Mouse (Mus musculus) stomach, embryonic 14.5 days (tissue): ENCODE data around the gene Gfpt2. TPM values are rescaled to one million over a fixed set of nuclear protein-coding genes. Genes with fewer than 3 reads are reported as not detected.
A peak's percentile ranks its signal among the peaks of the same experiment; 100 is the strongest.
"Not testable (repeated sequence)": the region's sequence is repeated elsewhere in the genome, so short reads cannot be mapped to it uniquely, and the experiment has no call there.

ENCODE experiments used
- ATAC-seq: fragments of 200-750 bp; cut with Nextera tagmentation; 2 replicates; pipeline ENCODE4 v1.8.0; 2017; ENCODE audit warnings: low read depth, moderate TSS enrichment; ENCODE audit not compliant: insufficient number of reproducible peaks, insufficient read depth, low FRiP score
- H3K27ac ChIP-seq: fragments of 300-500 bp; sonication (generic); 2 replicates; pipeline ENCODE4 v1.5.1; 2014; ENCODE audit warnings: mild to moderate bottlenecking, low read length, moderate library complexity, mixed read lengths
- H3K27me3 ChIP-seq: fragments of 300-500 bp; sonication (generic); 2 replicates; pipeline ENCODE4 v1.6.1; 2014; ENCODE audit warnings: low read length, control low read depth, mixed read lengths; ENCODE audit not compliant: control insufficient read depth, insufficient read depth
- H3K36me3 ChIP-seq: fragments of 300-500 bp; sonication (generic); 2 replicates; pipeline ENCODE4 v1.6.1; 2014; ENCODE audit warnings: mild to moderate bottlenecking, control low read depth, low read length, moderate library complexity, mixed read lengths; ENCODE audit not compliant: control insufficient read depth, insufficient read depth
- H3K4me1 ChIP-seq: fragments of 300-500 bp; sonication (generic); 2 replicates; pipeline ENCODE4 v1.6.1; 2014; ENCODE audit warnings: low read length, control low read depth, mixed read lengths; ENCODE audit not compliant: control insufficient read depth, insufficient read depth
- H3K4me2 ChIP-seq: fragments of 300-500 bp; sonication (generic); replicated peaks from 2 replicates; pipeline ENCODE4 v1.6.1; 2014; ENCODE audit warnings: low read depth, low read length, control low read depth
- H3K4me3 ChIP-seq: fragments of 300-500 bp; sonication (generic); 2 replicates; pipeline ENCODE4 v1.5.1; 2014; ENCODE audit warnings: low read depth, low read length, control low read depth
- H3K9ac ChIP-seq: fragments of 300-500 bp; sonication (generic); replicated peaks from 2 replicates; pipeline ENCODE4 v1.6.1; 2014; ENCODE audit warnings: low read depth, mild to moderate bottlenecking, control low read depth, low read length, moderate library complexity, mixed read lengths
- H3K9me3 ChIP-seq: fragments of 300-500 bp; sonication (generic); 2 replicates; pipeline ENCODE4 v1.6.1; 2016; ENCODE audit warnings: low read depth, low read length, control low read depth; ENCODE audit not compliant: control insufficient read depth
- WGBS: fragments of 180-500 bp; shearing (Covaris S2); extraction: QIAGEN DNeasy Blood & Tissue Kit; methylation state at CpG from one replicate; pipeline ENCODE4 v1.1.7; 2014; 5-methylcytosine and 5-hydroxymethylcytosine counted together
- polyA plus RNA-seq: library from polyadenylated mRNA; unstranded; fragments of >200 nt; fragmentation: Nextera tagmentation; extraction: Ambion mirVana; gene quantifications from 2 replicates; pipeline ENCODE4 v1.2.1, GENCODE M21; 2014

The Gfpt2 gene
- polyA plus RNA-seq, 1 experiment from 2014 or later: 10.5 TPM

DNA sequence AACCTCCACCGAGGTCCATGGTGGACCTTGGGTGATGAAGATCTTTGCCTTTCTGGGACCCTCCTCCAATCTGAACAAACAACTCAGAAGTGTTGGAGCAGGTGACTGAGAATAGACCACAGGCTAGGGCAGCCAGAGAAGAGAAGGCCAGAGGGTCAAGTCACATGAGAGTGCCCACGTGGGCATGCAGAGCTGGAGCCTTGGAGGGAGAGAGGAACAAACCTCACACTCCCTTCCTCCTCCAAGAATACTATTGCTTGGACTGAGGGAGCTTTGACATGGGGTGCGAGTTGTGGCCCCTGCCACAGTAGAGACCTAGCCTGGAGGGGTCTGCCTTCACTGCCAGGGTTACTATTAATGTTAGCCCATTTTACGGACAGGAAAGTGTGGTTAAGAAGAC lies 30.0 kb upstream of the Gfpt2 start:
- H3K9ac ChIP-seq: no peak overlapping the region
- no peak overlapping the region for H3K4me2 ChIP-seq
- H3K27me3 ChIP-seq: no peaks in the 10 kb centered on the region
- no peak for ATAC-seq
- H3K36me3 ChIP-seq: no peaks in the 10 kb centered on the region
- 56% methylated on average over 4 of the region's 4 CpGs for WGBS
- H3K4me3 ChIP-seq: no peak overlapping the region
- H3K9me3 ChIP-seq: no peaks in the 10 kb centered on the region
- no peaks in the 10 kb centered on the region for H3K4me1 ChIP-seq
- H3K27ac ChIP-seq: no peak overlapping the region; the same call in 1 of the 2 replicates

- Histone ChIP-seq H3K4me1 (no peaks in the 10 kb centered on the region), H3K9me3 (no peaks in the 10 kb centered on the region), H3K27me3 (no peaks in the 10 kb centered on the region), H3K36me3 (no peaks in the 10 kb centered on the region), H3K4me3 (no peak overlapping the region), H3K4me2 (no peak overlapping the region), H3K27ac (peak overlapping the region; percentile 66; the same call in 1 of the 2 replicates), H3K9ac (no peak overlapping the region)
- WGBS: 19% methylated on average over 8 of the region's 8 CpGs
- peak; percentile 76 for ATAC-seq
These were observed 29.2 kb upstream of the Gfpt2 start for GRCm38 (mm10) chr11:49764639-49765299.

DNA sequence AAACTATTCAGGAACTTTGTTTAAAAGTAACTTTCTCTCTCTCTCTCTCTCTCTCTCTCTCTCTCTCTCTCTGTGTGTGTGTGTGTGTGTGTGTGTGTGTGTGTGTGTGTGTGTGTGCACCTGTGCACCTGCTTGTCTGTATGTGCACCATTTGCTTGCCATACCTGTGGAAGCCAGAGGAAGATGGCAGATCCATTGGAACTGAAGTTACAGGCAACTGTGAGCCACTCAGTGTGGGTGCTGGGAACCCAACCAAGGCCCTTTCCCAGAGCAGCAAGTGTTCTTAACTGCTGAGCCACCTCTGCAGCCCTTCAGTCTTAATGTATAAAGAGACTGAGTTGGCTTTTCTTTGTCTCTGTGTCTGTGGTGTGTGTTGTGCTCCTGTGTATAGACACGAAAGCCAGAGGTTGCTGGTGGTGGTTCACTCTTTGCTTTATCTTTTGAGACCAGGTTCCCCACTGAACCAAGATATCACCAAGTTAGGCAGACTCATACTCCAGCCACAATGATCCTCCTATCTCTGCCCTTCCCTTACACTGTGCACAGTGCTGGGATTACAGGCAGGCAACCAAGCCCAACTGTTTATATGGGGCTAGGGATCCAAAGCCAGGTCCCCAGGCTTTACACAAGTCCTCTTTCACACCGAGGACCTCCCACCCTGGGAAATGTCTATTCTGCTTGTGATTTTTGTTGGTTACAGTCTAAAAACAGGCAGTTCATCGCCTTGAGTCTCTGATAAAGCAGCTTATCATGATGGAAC lies 28.4 kb upstream of the Gfpt2 start:
- no peak overlapping the region for H3K9ac ChIP-seq
- 82% methylated on average over 3 of the region's 3 CpGs for WGBS
- H3K36me3 ChIP-seq: no peaks in the 10 kb centered on the region
- H3K27ac ChIP-seq: no peak overlapping the region; the same call in 1 of the 2 replicates
- ATAC-seq: no peak
- no peak overlapping the region for H3K4me2 ChIP-seq
- H3K4me3 ChIP-seq: no peak overlapping the region
- no peaks in the 10 kb centered on the region for H3K9me3 ChIP-seq
- H3K27me3 ChIP-seq: no peaks in the 10 kb centered on the region
- H3K4me1 ChIP-seq: no peaks in the 10 kb centered on the region

- ATAC-seq: no peak
- Histone ChIP-seq H3K9me3 (no peaks in the 10 kb centered on the region), H3K4me2 (no peak overlapping the region), H3K4me3 (no peak overlapping the region), H3K4me1 (no peaks in the 10 kb centered on the region), H3K9ac (no peak overlapping the region), H3K27me3 (no peaks in the 10 kb centered on the region), H3K27ac (no peak overlapping the region), H3K36me3 (no peaks in the 10 kb centered on the region)
- 93% methylated on average over 2 of the region's 2 CpGs for WGBS
These were observed 27.9 kb upstream of the Gfpt2 start for GRCm38 (mm10) chr11:49766137-49766411.

DNA sequence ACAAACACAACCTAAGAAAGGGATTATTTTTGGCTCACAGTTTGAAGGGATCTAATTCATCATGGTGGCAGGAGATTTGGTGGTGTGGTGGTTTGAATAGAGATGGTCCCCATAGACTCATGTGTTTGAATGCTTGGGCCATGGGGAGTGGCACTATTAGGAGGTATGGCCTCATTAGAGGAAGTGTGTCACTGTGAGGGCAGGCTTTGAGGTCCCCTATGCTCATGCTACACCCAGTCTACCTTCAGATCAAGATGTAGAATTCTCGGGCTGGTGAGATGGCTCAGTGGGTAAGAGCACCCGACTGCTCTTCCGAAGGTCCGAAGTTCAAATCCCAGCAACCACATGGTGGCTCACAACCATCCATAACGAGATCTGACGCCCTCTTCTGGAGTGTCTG lies 26.5 kb upstream of the Gfpt2 start:
- not testable (repeated sequence) for ATAC-seq

DNA sequence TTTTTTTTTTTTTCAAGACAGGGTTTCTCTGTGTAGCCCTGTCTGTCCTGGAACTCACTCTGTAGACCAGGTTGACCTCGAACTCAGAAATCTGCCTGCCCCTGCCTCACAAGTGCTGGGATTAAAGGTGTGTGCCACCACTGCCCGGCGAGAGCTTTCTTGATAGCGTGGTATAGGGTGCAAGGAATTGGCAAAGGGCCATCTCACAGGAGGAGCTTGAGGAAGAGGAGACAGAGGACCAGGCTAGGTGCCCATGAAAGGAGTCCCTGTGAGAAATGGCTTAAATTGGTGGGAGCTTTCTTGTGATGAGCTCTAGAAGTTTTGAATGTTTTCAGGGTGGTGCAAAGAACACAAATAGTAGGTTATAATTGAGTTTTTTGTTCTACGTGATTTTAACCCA lies 25.2 kb upstream of the Gfpt2 start:
- ATAC-seq: no peak
- H3K36me3 ChIP-seq: no peaks in the 10 kb centered on the region
- H3K4me1 ChIP-seq: no peaks in the 10 kb centered on the region
- no peak overlapping the region for H3K27ac ChIP-seq
- no peak overlapping the region for H3K9ac ChIP-seq
- H3K27me3 ChIP-seq: no peaks in the 10 kb centered on the region
- H3K4me2 ChIP-seq: no peak overlapping the region
- whole genome bisulfite sequencing: 93% methylated on average over 5 of the region's 5 CpGs
- no peak overlapping the region for H3K4me3 ChIP-seq
- H3K9me3 ChIP-seq: no peaks in the 10 kb centered on the region

More for the DNA sequence above, 26.5 kb upstream of the Gfpt2 start:
- H3K27ac ChIP-seq, H3K36me3 ChIP-seq, H3K4me2 ChIP-seq, H3K4me3 ChIP-seq, H3K9ac ChIP-seq, H3K27me3 ChIP-seq, H3K4me1 ChIP-seq, H3K9me3 ChIP-seq: not testable (repeated sequence)
- 96% methylated on average over 4 of the region's 6 CpGs for WGBS

DNA sequence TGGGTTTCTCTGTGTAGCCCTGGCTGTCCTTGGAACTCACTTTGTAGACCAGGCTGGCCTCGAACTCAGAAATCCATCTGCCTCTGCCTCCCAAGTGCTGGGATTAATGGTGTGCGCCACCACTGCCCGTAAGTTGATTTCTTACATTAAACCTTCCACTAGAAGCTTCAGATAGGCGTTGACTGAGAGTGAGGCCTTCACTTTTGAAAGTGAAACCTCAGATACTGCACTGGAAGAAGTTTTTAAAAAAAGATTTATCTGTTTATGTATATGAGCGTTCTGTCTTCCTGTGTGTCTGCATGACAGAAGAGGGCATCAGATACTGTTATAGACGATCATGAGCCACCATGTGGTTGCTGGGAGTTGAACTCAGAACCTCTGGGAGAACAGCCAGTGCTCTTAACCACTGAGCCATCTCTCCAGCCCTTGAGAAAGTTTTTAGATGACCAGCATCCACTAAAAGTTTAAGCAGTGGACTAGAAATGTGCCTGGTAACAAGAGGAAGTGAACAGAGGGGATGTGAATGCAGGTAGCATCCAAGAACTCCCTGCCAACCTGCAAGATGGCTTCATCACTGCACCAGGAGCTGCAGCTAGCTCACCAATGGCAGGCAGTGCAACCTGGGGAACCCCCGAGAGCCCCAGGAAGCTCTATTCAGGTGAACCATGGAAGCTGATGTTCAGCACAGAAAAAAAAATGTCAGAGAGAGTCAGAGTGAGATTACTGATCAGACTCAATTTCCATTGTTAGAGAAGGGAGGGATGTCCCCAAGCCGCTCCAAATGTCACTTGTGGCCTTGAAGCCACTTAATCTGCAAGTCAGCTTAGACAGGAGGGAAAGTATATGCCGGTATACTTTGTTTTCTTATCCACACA lies 23.1 kb upstream of the Gfpt2 start:
- H3K4me1 ChIP-seq: no peaks in the 10 kb centered on the region
- no peak overlapping the region for H3K9ac ChIP-seq
- H3K27me3 ChIP-seq: no peaks in the 10 kb centered on the region
- H3K9me3 ChIP-seq: no peaks in the 10 kb centered on the region
- no peak overlapping the region for H3K27ac ChIP-seq
- no peak overlapping the region for H3K4me3 ChIP-seq
- no peak overlapping the region for H3K4me2 ChIP-seq
- no peaks in the 10 kb centered on the region for H3K36me3 ChIP-seq
- WGBS: 73% methylated on average over 9 of the region's 9 CpGs
- no peak for ATAC-seq

DNA sequence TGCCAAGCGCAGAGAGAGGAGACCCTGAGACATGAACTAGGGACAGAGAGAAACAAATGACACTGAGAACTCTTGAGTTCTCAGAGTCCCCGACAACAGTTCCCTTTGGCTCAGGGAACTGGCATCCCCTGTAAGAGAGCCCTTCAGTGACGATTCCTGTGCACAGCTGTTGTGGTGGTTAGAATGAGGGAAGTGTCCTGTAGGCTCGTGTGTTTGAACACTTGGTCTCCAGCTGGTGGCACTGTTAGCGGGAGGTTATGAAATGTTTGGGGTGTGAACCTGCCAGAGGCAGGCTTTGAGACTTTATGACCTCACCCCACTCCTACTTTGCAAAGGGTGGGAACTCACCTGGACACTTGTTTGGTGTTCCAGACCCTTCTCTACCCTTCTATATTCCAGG lies 21.7 kb upstream of the Gfpt2 start:
- Histone ChIP-seq H3K4me1 (no peaks in the 10 kb centered on the region), H3K27ac (no peak overlapping the region), H3K9me3 (no peaks in the 10 kb centered on the region), H3K4me3 (no peak overlapping the region), H3K9ac (no peak overlapping the region), H3K36me3 (no peaks in the 10 kb centered on the region), H3K4me2 (no peak overlapping the region), H3K27me3 (no peaks in the 10 kb centered on the region)
- WGBS: 57% methylated on average over 5 of the region's 5 CpGs
- ATAC-seq: no peak
